Mouse (Mus musculus) CH12F3 (cell line): ENCODE results near the gene Itpr2.

ENCODE experiments used
- in situ Hi-C: fragments of 300-500 bp; cut with MboI; formaldehyde crosslinking; loops from 2 replicates; pipeline ENCODE4 v1.14.3; 2020; ENCODE audit warnings: low sequenced_read_pairs

The Itpr2 gene

GRCm38 (mm10) chr6:146321951-146322350, 180.1 kb downstream of the Itpr2 start:
- in situ Hi-C loops: no loop called here

GRCm38 (mm10) chr6:146316415-146316814, 185.6 kb downstream of the Itpr2 start:
- in situ Hi-C loops: no loop called here

GRCm38 (mm10) chr6:146315153-146315552, 186.9 kb downstream of the Itpr2 start:
- in situ Hi-C loops: no loop called here

GRCm38 (mm10) chr6:146314304-146314703, 187.7 kb downstream of the Itpr2 start:
- in situ Hi-C loops: no loop called here

- in situ Hi-C loops: no loop called here
Observed at GRCm38 (mm10) chr6:146313396-146313795, 188.6 kb downstream of the Itpr2 start.

- in situ Hi-C loops: no loop called here
Observed at GRCm38 (mm10) chr6:146310210-146310609, 191.8 kb downstream of the Itpr2 start.

- in situ Hi-C loops: no loop called here
Observed at GRCm38 (mm10) chr6:146309335-146309734, 192.7 kb downstream of the Itpr2 start.

- in situ Hi-C loops: no loop called here
Observed at GRCm38 (mm10) chr6:146305995-146306394, 196.0 kb downstream of the Itpr2 start.

- in situ Hi-C loops: no loop called here
Observed at GRCm38 (mm10) chr6:146304088-146304487, 197.9 kb downstream of the Itpr2 start.

GRCm38 (mm10) chr6:146303336-146303735, 198.7 kb downstream of the Itpr2 start:
- in situ Hi-C loops: no loop called here

GRCm38 (mm10) chr6:146302574-146303130, 199.4 kb downstream of the Itpr2 start:
- in situ Hi-C loops: no loop called here

- in situ Hi-C loops: no loop called here
Observed at GRCm38 (mm10) chr6:146302101-146302500, 199.9 kb downstream of the Itpr2 start.

GRCm38 (mm10) chr6:146300961-146301360, 201.1 kb downstream of the Itpr2 start:
- in situ Hi-C loops: no loop called here

GRCm38 (mm10) chr6:146298712-146299111, 203.3 kb downstream of the Itpr2 start:
- in situ Hi-C loops: no loop called here

- in situ Hi-C loops: no loop called here
Observed at GRCm38 (mm10) chr6:146291036-146291435, 211.0 kb downstream of the Itpr2 start.

- in situ Hi-C loops: no loop called here
Observed at GRCm38 (mm10) chr6:146289801-146290200, 212.2 kb downstream of the Itpr2 start.

- in situ Hi-C loops: no loop called here
Observed at GRCm38 (mm10) chr6:146288266-146288665, 213.8 kb downstream of the Itpr2 start.

GRCm38 (mm10) chr6:146284921-146285565, 217.0 kb downstream of the Itpr2 start:
- in situ Hi-C loops: no loop called here

GRCm38 (mm10) chr6:146283981-146284380, 218.0 kb downstream of the Itpr2 start:
- in situ Hi-C loops: no loop called here

- in situ Hi-C loops: no loop called here
Observed at GRCm38 (mm10) chr6:146282061-146282659, 219.9 kb downstream of the Itpr2 start.

GRCm38 (mm10) chr6:146281176-146281899, 220.7 kb downstream of the Itpr2 start:
- in situ Hi-C loops: no loop called here

- in situ Hi-C loops: loop anchor here (10.0 kb wide), 1 partner anchor 438 kb away; no protein-coding TSS in a partner anchor
Observed at GRCm38 (mm10) chr6:146273256-146273655, 228.8 kb downstream of the Itpr2 start.
